Mouse (Mus musculus): ENCODE measurements at regions not wholly inside any gene's neighbourhood (a gene's known extent, or its start where the extent isn't known, plus 50 kb on each side); places are given as distances from the start of the nearest gene placed in this dataset.

GRCm38 (mm10) chr4:81970472-81970871, 527.9 kb upstream of the Mpdz start:
- no peak for DNase-seq (ENCODE audit: low read depth, low spot score)

GRCm38 (mm10) chr4:81969621-81970115, 527.1 kb upstream of the Mpdz start:
- DNase-seq (ENCODE audit: low read depth, low spot score), result no peak

GRCm38 (mm10) chr4:81966054-81966623, 523.5 kb upstream of the Mpdz start:
- DNase-seq (ENCODE audit: low read depth, low spot score), result no peak

- no peak for DNase-seq (ENCODE audit: low read depth, low spot score)
These were observed 520.5 kb upstream of the Mpdz start for GRCm38 (mm10) chr4:81963112-81963511.

- DNase-seq (ENCODE audit: low read depth, low spot score), result no peak
These were observed 520.0 kb upstream of the Mpdz start for GRCm38 (mm10) chr4:81962586-81962985.

GRCm38 (mm10) chr4:81960552-81961534, 518.2 kb upstream of the Mpdz start:
- no peak for DNase-seq (ENCODE audit: low read depth, low spot score)

GRCm38 (mm10) chr4:81956926-81957694, 514.5 kb upstream of the Mpdz start:
- no peak for DNase-seq (ENCODE audit: low read depth, low spot score)

- no peak for DNase-seq (ENCODE audit: low read depth, low spot score)
These were observed 510.4 kb upstream of the Mpdz start for GRCm38 (mm10) chr4:81953023-81953422.

- no peak for DNase-seq (ENCODE audit: low read depth, low spot score)
These were observed 494.8 kb upstream of the Mpdz start for GRCm38 (mm10) chr4:81937384-81937783.

- DNase-seq (ENCODE audit: low read depth, low spot score), result no peak
These were observed 488.3 kb upstream of the Mpdz start for GRCm38 (mm10) chr4:81930956-81931355.

- no peak for DNase-seq (ENCODE audit: low read depth, low spot score)
These were observed 486.1 kb upstream of the Mpdz start for GRCm38 (mm10) chr4:81928581-81929244.

- DNase-seq (ENCODE audit: low read depth, low spot score), result no peak
These were observed 484.6 kb upstream of the Mpdz start for GRCm38 (mm10) chr4:81927176-81927714.

GRCm38 (mm10) chr4:81926662-81927141, 484.1 kb upstream of the Mpdz start:
- no peak for DNase-seq (ENCODE audit: low read depth, low spot score)

GRCm38 (mm10) chr4:81925611-81926010, 483.0 kb upstream of the Mpdz start:
- DNase-seq (ENCODE audit: low read depth, low spot score), result no peak

GRCm38 (mm10) chr4:81924120-81924519, 481.5 kb upstream of the Mpdz start:
- DNase-seq (ENCODE audit: low read depth, low spot score), result no peak

GRCm38 (mm10) chr4:81922876-81923275, 480.3 kb upstream of the Mpdz start:
- no peak for DNase-seq (ENCODE audit: low read depth, low spot score)

GRCm38 (mm10) chr4:81914971-81915370, 472.4 kb upstream of the Mpdz start:
- no peak for DNase-seq (ENCODE audit: low read depth, low spot score)

GRCm38 (mm10) chr4:81913296-81913695, 470.7 kb upstream of the Mpdz start:
- no peak for DNase-seq (ENCODE audit: low read depth, low spot score)

- DNase-seq (ENCODE audit: low read depth, low spot score), result no peak
These were observed 470.0 kb upstream of the Mpdz start for GRCm38 (mm10) chr4:81912653-81913052.

- no peak for DNase-seq (ENCODE audit: low read depth, low spot score)
These were observed 457.4 kb upstream of the Mpdz start for GRCm38 (mm10) chr4:81899961-81900540.

GRCm38 (mm10) chr4:81898661-81899060, 456.0 kb upstream of the Mpdz start:
- no peak for DNase-seq (ENCODE audit: low read depth, low spot score)
